Mouse (Mus musculus) 3T3-L1 (cell line): ENCODE measurements around the gene Tox2.
A peak's percentile ranks its signal among the peaks of the same experiment; 100 is the strongest.

ENCODE experiments used
- DNase-seq: peaks from one replicate; pipeline ENCODE4 v3.0.0-alpha.2; 2015; ENCODE audit warnings: low read depth, low spot score

The Tox2 gene

DNA sequence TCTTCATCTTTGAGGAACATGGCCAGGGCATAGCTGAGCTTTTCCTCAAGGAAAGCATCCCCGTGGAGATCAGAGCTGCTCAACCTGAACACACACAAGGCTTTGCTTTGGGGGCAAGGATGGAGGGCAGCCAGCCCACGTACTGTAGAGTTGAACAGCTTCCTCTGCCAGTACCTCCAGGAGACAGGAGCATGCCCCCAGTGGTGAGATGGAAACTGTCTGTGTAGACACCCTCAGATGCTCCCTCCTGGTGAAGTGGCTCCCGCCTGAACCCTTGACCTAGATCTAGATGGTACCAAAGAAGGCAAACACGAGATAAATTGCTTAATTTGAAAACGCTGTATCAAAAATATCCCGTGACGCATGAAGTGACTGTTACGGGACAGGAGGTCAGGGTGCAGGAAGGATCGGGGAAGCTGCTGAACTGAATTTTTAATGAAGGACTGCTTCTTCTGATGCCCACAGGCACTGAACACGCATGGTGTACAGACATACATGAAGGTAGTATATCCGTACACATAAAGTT, 107.3 kb downstream of the Tox2 start:
- DNase-seq, result no peak

DNA sequence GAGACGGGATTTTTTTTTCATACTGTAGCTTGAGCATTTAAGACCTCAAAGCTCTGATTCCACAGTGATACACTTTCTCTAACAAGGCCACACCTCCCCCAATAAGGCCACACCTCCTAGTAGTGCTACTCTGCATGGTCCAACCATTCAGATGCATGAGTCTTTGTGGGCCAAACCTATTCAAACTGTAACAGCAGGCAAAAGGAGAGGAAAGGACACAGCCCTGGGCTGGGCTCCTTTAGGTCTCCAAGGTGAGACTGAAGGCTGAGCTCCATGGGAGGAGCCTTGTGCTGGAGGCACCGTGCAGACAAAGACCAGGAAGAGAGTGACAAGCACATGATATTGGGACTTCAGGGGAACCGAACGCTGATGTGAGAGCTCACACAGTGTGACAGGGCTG, 114.4 kb downstream of the Tox2 start:
- DNase-seq, result no peak

DNA sequence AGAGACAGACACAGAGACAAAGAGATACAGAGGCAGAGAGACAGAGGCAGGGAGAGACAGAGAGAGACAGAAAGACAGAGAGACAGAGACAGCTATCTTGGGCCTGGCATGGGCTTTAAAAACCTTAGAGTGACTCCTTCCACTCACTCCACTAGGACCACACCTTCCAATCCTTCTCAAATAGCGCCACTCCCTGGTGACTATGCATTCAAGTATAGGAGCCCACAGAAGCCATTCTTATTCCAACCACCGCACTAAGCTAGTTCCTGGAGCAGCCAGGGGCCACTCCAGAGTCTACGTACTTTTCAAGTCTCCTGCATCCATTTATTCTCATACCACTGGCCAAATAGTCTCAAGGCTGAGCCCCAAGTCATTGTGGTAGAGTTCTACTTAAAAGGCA, 115.9 kb downstream of the Tox2 start:
- peak; percentile 16 for DNase-seq

DNA sequence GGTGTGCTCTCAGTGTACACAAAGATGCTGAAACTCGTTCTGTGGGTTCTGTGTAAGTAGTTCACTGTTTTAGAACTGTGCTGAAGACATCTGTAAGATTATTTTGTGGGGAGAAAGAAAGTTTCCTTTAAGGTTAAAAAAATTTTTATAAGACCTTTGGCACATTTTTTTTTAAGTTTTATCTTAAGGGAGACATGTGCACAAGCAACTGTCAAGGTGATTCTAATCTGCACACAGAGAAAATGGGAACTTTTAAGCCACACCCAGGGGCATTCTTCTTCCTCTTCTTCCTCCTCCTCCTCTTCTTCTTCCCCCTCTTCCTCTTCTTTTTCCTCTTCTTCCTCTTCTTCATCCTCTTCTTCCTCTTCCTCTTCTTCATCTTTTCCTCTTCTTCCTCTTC, 120.2 kb downstream of the Tox2 start:
- no peak for DNase-seq

DNA sequence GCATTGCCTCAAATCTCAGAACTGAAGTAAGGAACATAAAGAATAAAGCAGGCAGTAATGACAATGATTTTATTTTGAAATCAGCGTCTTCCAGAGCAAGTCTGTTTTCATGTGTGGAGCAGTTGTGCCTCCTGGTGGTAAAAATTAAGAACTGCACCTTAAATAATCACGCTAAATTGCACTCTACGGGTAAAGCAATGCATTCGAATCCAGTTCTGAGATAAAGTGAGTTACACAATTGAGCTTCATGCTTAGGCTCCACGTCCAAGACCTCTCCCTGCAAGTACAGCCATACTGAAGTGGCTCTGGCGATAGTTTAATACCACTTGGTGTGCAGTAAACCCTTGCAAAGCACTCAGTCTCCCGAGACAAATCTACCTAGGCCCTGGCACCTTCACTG, 127.8 kb downstream of the Tox2 start:
- peak; percentile 76 for DNase-seq

DNA sequence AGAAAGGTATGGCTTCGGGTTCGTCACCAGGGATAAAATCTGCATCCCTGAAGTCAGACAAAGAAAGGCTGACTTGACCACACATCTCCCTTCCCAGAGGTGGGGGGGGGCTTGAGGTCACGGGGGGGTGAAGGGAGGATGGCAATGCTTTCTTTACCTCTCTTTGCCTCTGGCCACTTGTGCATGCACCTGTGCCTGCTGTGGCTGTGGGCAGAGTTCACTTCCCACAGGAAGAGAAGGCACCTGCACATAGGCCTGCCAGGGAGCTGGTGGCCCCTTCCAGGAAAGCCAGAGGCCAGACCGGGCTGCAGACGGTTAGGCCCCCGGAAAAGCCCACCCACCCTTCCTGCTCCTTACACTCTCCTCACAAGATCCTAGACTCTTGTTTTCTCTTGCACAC, 128.5 kb downstream of the Tox2 start:
- no peak for DNase-seq

DNA sequence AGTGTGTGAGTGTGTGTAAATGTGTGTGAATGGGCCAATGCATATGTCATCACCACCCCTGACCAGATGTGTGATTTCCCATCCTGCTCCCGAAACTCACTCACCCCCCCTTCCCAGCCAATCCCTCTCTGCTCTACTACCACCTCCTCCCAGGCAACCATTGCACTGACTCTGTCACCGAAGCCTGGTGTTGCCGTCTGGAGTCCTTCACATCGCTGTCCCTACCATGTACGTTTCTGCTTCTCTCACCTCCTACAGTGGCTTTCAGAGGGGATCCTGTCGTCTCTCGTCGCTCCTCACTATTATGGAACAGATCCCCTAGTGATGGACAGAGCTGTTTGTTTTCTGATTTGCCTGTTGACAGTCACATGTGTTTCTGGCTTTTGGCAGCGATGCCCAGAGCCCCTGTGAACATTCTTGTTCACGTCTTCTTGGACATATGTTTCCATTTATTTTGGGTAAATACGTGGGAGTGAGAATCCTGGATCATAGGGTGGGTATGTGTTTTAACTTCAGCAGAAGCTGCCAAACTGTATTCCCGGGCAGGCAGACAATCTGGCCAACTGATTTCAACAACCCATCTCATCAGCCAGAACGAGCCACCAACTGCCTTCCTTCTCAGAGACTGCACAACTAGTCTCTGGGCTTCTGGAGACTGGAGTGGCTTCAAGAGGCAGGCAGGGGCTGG, 129.6 kb downstream of the Tox2 start:
- DNase-seq, result peak; percentile 57

DNA sequence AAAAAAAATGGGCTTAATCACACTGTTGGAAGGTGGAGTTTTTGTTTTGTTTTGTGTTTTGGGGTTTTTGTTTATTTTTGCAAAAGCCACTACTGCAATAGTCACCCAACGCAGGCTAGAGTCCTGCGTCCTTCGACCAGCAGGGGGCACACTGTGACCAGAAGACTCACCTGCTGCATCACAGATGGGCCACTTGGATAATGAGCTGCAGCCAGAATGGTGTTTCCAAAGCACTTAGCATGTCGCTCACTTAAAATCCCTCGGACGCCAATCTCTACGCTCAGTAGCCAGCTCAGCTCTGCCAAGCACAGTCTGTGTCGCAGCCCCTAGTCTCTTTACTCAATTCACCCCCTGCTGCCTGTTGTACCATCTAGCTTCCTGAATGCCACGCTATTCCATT, 137.3 kb downstream of the Tox2 start:
- peak; percentile 86 for DNase-seq

DNA sequence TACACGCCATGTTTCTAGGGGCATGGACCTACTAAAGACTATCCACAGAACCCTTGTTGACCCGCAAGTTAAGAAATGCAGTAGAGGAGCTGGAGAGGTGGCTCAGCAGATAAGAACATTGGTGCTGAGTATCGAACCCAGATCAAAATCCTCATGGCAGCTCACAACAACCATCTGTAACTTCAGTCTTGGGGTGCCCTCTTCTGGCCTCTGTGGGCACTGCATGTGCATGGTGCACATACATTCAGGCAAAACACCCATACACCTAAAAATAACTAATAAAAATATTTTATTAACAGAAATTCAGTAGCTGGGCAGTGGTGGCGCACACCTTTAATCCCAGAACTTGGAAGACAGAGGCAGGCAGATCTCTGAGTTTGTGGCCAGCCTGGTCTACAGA, 140.7 kb downstream of the Tox2 start:
- DNase-seq, result peak; percentile 49

DNA sequence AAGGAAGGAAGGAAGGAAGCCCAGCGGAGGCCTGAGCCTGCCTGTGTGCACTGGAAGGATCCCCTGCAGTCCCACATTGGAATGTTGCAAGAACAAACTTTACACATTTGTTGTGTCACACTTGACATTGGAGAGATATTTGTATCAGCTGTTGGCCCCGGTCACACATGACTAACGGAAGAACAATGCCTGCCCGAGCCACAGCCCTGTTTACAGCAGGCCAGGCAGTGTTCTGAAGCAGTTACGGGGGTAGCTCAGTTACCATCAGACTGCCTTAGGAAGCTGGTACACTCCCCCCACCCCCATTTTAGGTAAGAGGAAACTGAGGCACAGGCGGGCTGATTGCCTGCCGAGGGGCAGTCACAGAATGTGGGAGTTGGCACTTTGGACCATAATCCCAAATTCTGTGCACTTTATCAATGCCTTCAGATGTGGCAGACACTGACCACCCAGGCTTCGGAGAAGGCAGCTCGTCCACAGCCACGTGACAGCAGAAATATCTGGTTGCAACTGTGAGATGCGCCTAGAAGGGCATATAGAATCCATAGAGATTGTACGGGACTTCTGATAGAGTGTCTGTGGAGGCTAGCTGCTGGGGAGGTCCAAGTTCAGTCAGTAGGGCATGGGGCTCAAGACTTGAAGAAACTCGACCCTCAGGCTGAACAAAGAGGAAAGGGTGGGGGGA, 142.2 kb downstream of the Tox2 start:
- DNase-seq, result peak; percentile 85

DNA sequence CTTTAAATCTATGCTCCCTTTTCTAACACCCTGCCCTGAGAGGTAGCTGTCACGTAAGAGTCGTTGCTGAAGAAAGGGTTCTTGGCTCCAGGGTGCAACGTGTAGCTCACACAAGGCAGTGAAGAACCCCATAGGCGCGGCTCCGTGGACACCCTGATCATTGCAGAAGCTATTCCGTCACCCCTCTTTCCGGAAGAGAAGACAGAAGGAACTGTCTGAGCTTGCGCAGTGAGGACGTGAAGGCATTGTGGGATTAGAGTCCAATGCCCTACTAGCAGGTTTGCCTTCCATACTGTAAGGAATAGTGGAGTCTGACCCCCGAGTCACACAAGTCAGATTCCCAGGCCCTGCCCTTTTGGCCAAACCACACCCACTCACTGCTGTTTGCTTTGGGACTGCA, 143.6 kb downstream of the Tox2 start:
- no peak for DNase-seq

DNA sequence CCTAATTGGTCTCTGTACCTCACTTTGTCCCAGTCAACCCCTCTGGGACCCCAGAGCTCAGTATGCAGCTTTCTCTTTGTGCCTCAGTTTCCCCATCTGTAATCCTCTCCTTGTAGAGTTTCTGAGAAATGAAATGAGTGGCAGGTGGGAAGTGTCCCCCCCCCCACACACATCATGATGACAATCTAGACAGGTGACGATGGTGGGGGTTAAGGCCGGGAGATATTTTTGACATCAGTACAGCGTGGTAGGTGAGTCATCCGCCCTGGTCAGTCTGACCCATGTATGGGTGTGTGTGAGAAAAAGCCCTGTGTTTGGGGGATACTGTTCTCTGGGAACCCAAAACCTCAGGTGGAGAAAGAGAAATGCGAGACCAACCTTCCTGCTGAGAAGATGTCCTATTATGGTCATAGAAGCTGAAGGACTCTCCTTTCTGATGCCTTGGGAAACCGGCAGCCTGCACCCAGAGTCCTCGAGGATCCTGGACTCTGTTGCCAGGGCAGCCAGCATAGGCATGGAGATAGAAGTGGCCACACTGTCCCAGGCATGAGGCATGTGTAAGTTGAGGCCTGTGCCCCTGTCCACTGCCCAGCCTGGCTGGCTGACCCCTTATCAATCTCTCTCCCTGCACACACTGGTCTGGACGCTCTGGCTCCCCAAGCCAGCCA, 144.7 kb downstream of the Tox2 start:
- DNase-seq, result no peak

DNA sequence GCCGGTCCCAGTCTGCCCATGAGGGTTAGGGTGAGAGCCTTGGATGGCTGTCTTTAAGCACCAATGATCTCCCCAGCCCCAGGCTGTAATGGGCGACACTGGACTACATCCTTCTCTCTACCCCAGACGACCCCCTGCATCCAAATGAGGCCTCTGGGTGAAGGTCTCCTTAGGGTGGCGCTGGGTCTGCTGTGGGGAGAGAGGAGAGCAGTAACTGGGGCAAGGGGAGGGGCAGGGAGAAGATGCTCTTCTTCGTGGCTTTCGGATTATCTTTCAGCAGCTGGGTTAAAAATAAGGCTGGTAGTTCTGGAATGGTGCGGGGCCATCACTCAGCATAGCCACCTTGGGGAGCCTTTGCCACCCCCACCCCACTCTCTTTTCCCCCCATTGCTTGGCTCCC, 145.8 kb downstream of the Tox2 start:
- no peak for DNase-seq

DNA sequence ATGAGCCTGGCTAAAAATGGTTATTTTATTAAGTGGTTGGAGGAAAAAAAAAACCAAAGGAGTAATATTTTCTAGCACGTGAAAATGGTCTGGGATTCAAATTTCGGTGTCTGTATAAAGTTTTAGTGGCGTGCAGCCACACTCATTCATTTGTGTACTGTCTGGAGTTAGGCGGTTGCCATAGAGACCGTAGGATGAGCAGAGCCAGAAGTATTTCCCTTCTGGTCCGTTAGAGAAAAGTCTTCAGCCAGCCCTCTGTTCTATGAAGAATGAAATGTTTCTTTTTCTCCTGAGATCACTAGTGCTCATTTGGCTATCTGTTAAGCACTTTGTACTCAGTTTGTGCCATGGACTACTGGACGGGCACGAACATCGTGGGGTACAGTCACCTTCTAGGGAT, 146.5 kb downstream of the Tox2 start:
- DNase-seq, result peak; percentile 79

DNA sequence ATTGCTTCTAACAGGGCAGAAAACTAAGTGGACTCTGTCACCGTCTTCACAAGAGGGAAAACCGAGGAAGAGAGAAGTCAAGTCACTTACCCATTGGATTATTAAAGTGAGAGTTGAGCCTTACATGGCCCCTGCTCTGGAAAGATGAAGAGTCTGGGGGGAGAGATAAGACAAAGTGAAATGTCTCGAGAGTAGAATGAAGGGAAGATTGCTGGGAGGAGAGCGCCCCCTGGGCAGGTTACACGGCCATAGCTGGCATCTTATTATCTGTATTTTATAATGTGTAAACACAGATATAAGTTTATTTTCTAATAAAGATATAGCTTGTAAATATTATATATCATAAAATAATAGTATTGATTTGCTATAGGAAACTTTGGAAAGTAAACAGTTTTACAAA, 147.5 kb downstream of the Tox2 start:
- no peak for DNase-seq

DNA sequence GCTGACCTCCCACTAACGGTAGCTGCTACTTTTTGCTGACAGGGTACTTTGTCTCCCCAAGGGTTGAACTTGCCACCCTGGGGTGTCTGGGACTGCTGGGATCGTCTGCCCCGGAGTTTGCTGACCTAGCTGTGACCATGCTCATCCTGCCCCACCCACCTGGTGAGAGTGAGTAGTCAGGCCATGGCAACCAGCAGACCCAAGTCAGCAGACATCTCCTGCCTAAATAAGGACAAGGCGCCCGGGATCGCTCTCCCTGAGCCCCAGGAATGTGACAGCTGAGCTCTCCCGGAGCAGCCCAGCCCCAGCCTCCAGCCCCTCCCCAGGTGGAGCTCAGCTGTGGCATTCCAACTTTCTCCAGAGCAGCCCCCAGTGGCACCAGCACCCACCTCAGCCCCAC, 150.8 kb downstream of the Tox2 start:
- DNase-seq, result no peak

DNA sequence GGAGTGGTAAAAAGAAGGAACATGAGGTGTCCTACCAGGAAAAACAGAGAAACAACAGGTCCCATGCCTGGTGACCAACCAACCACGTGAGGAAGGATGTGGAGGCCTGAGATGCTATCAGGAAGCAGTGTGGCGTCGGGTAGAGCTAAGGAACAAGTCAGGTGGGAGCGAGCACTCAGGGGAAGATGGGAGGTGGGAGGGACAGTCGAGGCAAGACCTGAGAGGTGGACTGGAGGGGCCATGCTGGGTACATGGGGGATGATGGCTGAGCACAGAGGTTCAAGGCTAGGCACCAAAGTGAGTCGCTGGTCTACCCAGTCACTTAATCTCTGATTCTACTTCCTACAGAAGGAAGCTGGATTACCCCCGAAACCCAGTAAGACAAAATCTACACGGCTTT, 152.7 kb downstream of the Tox2 start:
- DNase-seq, result no peak

DNA sequence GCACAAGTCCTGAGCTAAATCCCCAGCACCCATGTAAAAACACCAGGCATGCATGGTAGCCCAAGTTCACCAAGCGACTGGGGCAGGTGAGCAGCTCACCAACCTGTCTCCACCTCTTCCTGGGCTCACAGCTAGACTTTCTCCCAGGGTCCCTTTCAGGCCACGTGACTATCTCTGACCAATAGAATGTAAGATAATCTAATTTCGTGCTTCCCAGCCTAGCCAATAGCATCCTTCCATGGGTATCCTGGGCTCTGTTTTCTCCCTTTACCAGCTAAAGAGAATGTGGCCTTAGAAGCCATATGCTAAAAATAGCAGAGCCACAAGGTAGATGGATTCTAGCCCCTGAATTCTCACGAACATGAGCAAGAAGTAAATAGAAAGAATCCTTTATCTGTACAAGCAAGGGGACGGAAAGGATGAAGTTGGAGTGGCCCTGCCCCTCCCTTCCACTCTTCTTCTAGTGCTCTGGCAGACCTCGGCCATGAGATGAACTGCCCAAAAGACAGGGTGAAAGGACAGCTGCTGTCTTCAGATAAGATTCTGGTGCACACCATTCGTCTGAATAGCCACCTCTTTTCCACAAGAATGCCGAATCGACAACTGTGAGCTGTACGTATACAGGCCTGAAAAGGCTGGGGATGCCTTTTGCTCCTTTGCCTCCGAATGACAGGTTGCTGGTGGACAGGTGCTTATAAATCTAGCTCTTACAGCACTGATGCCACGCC, 153.4 kb downstream of the Tox2 start:
- DNase-seq, result no peak

DNA sequence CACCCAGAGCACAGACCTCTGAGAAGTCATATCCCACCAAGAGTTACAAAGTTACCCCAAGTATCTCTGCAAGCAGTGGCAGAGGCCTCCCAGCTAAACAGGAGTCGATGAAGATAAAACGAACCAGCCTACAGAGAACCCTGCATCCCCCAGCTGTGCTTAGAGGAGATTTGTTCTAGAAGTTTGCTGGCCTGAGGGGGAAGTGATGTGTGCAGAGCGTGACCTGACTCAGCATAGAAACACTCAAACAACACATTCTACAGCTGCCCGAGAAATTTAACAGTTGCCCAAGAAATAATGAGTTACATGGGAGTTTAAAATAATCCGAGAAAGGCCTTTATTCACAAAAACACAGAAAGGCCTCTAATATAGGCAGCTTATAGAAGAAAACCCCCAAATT, 155.7 kb downstream of the Tox2 start:
- DNase-seq, result peak; percentile 36

DNA sequence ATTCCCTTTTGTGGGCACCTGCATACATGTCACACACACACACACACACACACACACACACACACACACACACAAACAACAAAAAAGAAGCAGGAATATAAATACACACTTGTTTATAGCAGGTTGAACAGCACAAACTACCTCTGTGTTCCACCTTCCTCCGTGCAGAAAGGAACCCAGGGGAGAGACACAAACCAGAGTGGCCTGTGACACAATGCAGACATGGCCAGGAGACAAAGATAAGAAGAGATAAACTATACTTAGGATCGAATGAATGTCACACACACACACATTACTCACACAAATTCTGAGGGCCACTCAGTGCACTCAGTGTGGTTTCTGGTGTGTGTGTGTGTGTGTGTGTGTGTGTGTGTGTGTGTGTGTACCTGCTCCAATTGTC, 156.3 kb downstream of the Tox2 start:
- DNase-seq, result no peak

DNA sequence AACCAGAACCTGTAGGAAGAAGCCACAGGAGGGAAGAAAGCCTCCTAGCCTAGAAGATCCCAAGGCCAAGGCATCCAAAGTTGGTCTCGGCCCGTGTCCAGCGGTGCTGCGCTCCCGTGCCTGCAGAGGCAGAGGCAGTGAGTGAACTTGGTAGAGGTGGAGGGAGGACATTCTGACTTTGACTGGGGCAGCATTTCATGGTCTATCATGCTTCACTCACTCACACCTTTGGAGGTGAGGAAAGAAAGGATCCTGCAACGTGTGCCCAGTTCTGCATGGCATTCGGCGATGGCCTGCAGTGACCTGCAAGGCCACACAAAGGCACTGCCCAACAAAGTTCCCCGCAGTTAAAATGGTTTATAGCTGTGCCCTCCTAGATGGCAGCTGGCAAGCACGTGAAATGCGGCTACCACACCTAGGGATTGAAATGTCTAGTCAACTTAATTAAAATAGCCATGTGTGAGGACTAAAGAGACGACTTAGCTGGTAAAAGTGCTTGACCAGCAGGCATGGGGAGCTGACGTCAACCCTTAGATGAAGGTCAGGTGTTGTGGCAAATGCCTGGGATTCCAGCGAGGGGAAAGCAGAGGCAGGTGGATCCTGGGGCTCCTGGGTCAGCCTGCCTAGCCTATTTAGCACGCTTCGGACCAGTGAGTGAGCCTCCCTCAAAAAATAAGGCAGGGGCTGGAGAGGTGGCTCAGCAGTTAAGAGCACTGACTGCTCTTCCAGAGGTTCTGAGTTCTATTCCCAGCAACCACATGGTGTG, 158.1 kb downstream of the Tox2 start:
- no peak for DNase-seq
